Mouse (Mus musculus) splenic B cell, adult 2 months (primary cell): ENCODE measurements at regions not wholly inside any gene's neighbourhood (a gene's known extent, or its start where the extent isn't known, plus 50 kb on each side); places are given as distances from the start of the nearest gene placed in this dataset.

ENCODE experiments used
- DNase-seq: peaks from one replicate; pipeline ENCODE4 v3.0.0-alpha.2; 2011; ENCODE audit warnings: low read depth, low spot score
- H3K27me3 ChIP-seq: 2 replicates; pipeline ENCODE4 v1.6.1; 2012; ENCODE audit warnings: mild to moderate bottlenecking, low read length, moderate library complexity, mixed read lengths; ENCODE audit not compliant: control insufficient read depth, poor library complexity, insufficient read depth, severe bottlenecking
- H3K36me3 ChIP-seq: 2 replicates; pipeline ENCODE4 v1.6.1; 2012; ENCODE audit warnings: mild to moderate bottlenecking, low read length, moderate library complexity, mixed read lengths; ENCODE audit not compliant: control insufficient read depth, poor library complexity, insufficient read depth, severe bottlenecking

GRCm38 (mm10) chr15:52095629-52096190, 1789.0 kb upstream of the Gm7489 start:
- no peak for DNase-seq

GRCm38 (mm10) chr15:52108761-52109160, 1775.9 kb upstream of the Gm7489 start:
- DNase-seq = no peak
- Histone ChIP-seq H3K27me3 (no peaks in the 10 kb centered on the region; the same call in 1 of the 2 replicates), H3K36me3 (no peaks in the 10 kb centered on the region)

More at GRCm38 (mm10) chr15:52095629-52096190, 1789.0 kb upstream of the Gm7489 start:
- no peaks in the 10 kb centered on the region for H3K27me3 ChIP-seq
- H3K36me3 ChIP-seq = no peaks in the 10 kb centered on the region

GRCm38 (mm10) chr15:52114368-52115036, 1770.2 kb upstream of the Gm7489 start:
- Histone ChIP-seq H3K27me3 (no peaks in the 10 kb centered on the region), H3K36me3 (no peaks in the 10 kb centered on the region)
- DNase-seq = no peak

- no peak for DNase-seq
- H3K36me3 ChIP-seq = no peaks in the 10 kb centered on the region
- no peaks in the 10 kb centered on the region for H3K27me3 ChIP-seq
Measured at GRCm38 (mm10) chr15:52136693-52137092, 1748.0 kb upstream of the Gm7489 start.

- DNase-seq = no peak
- Histone ChIP-seq H3K27me3 (no peaks in the 10 kb centered on the region), H3K36me3 (no peaks in the 10 kb centered on the region)
Measured at GRCm38 (mm10) chr15:52153421-52153820, 1731.3 kb upstream of the Gm7489 start.

- DNase-seq = no peak
Measured at GRCm38 (mm10) chr15:52155784-52156183, 1728.9 kb upstream of the Gm7489 start.

GRCm38 (mm10) chr15:52156779-52157178, 1727.9 kb upstream of the Gm7489 start:
- no peaks in the 10 kb centered on the region for H3K27me3 ChIP-seq
- DNase-seq = no peak
- H3K36me3 ChIP-seq = no peaks in the 10 kb centered on the region

More at GRCm38 (mm10) chr15:52155784-52156183, 1728.9 kb upstream of the Gm7489 start:
- Histone ChIP-seq H3K36me3 (no peaks in the 10 kb centered on the region), H3K27me3 (no peaks in the 10 kb centered on the region)

GRCm38 (mm10) chr15:52160181-52161088, 1724.3 kb upstream of the Gm7489 start:
- peak; percentile 35 for DNase-seq
- Histone ChIP-seq H3K27me3 (no peaks in the 10 kb centered on the region), H3K36me3 (no peaks in the 10 kb centered on the region)

- Histone ChIP-seq H3K27me3 (no peaks in the 10 kb centered on the region), H3K36me3 (no peaks in the 10 kb centered on the region)
- DNase-seq = no peak
Measured at GRCm38 (mm10) chr15:52161089-52161442, 1723.6 kb upstream of the Gm7489 start.

GRCm38 (mm10) chr15:52161568-52162316, 1723.0 kb upstream of the Gm7489 start:
- no peak for DNase-seq
- H3K27me3 ChIP-seq = no peaks in the 10 kb centered on the region
- no peaks in the 10 kb centered on the region for H3K36me3 ChIP-seq

- no peak for DNase-seq
- no peaks in the 10 kb centered on the region for H3K36me3 ChIP-seq
- H3K27me3 ChIP-seq = no peaks in the 10 kb centered on the region
Measured at GRCm38 (mm10) chr15:52166144-52166543, 1718.6 kb upstream of the Gm7489 start.

GRCm38 (mm10) chr15:52166595-52167443, 1717.9 kb upstream of the Gm7489 start:
- no peaks in the 10 kb centered on the region for H3K36me3 ChIP-seq
- no peak for DNase-seq
- no peaks in the 10 kb centered on the region for H3K27me3 ChIP-seq

GRCm38 (mm10) chr15:52167811-52168210, 1716.9 kb upstream of the Gm7489 start:
- no peak for DNase-seq
- no peaks in the 10 kb centered on the region for H3K36me3 ChIP-seq
- no peaks in the 10 kb centered on the region for H3K27me3 ChIP-seq

GRCm38 (mm10) chr15:52176951-52177350, 1707.8 kb upstream of the Gm7489 start:
- no peak for DNase-seq
- H3K36me3 ChIP-seq = no peaks in the 10 kb centered on the region
- no peaks in the 10 kb centered on the region for H3K27me3 ChIP-seq
